Mouse (Mus musculus) adipocyte (in vitro differentiated cells): ENCODE measurements around the gene Gm10053.
"Not testable (repeated sequence)": the region's sequence is repeated elsewhere in the genome, so short reads cannot be mapped to it uniquely, and the experiment has no call there.

Experiments used
- DNase-seq: peaks from one replicate; pipeline ENCODE4 v3.0.0-alpha.2; 2016; ENCODE audit warnings: low spot score

Gene Gm10053

GRCm38 (mm10) chr19:24875129-24875870 lies at the start of gene Gm10053:
Gene Gm10053 (plus strand): TSS chr19:24875686.
- DNase-seq, result not testable (repeated sequence)

DNA sequence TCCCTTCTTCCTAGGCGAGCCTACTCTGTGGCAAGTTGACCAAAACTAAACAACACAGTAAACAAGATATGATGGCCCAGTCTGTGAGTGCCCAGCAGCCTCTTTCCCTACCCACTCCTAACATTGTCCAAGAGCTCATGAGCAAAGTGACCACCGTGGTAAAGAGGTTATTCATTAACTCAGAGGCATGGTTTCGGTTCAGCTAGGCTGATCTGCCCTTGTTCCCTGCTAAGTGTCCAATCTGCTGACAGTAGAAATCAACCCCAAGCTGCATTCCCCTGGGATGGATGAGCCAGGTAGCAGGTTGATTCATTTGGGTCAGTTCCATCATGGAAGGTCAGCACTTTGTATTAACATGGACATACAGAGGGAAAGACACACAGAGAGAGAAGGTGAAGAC lies 33.4 kb upstream of the Gm10053 start:
- DNase-seq, result no peak

DNA sequence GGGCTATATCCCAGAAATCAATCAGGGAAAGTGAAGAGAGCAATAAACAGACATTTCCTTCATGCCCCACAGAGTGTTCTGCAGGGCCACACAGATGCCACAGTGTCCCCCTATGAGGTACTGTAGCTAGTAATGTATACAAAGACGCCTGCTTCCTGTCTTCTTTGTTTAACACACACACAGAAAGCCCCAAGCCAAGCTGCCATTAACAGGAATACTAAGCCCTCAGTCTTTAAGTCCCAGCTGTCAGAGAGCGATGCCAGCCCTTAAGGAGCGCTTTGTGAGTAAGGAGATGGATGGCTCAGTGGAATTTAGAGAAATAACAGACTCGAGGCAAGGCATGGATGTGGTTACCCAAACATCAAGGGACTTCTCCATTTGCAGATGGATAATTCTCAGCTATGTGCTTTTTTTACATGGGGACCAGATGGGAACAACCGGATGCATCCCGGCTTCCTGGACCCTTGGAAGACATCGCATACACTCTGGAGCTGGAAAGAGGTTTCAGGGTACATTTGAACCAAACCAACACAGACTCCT lies 30.4 kb upstream of the Gm10053 start:
- no peak for DNase-seq

DNA sequence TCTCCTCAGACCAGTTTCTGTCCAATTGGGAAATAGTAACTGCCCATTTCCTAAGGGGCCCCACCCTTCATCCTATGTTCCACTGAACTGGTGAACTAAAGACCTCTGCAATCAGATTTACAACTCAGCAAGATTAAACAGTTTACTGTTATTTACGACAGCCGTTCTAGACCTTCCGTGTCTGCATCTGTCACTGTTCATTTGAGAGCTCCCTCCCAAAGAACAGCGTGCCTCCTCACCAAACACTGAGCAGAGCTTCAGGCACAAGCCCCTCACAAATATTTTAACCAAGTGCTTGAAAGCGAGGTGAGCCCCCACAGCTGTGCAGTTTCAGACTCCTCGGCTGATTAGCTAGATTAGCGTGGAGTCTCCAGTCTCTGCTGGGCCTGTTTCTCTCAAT lies 27.1 kb upstream of the Gm10053 start:
- no peak for DNase-seq

DNA sequence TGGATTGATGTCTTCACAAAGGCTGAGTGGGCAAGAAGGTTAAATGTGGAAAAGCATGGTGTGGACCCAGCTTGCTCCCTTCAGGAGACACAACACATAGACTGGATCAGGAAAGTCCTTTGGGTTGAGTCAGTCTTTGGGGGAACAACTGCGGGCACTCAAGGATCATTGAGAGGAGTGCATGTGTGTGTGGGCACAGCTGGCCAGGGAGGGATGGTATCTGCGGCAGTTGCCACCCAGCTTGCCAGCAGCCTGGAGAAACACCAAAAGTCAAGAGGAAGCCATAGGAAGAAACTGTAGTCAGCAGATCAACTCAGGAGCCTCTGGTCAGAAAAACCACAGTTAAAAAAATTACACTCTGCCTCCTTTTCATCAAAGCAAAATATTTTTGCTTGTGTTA lies 26.6 kb upstream of the Gm10053 start:
- DNase-seq, result no peak

DNA sequence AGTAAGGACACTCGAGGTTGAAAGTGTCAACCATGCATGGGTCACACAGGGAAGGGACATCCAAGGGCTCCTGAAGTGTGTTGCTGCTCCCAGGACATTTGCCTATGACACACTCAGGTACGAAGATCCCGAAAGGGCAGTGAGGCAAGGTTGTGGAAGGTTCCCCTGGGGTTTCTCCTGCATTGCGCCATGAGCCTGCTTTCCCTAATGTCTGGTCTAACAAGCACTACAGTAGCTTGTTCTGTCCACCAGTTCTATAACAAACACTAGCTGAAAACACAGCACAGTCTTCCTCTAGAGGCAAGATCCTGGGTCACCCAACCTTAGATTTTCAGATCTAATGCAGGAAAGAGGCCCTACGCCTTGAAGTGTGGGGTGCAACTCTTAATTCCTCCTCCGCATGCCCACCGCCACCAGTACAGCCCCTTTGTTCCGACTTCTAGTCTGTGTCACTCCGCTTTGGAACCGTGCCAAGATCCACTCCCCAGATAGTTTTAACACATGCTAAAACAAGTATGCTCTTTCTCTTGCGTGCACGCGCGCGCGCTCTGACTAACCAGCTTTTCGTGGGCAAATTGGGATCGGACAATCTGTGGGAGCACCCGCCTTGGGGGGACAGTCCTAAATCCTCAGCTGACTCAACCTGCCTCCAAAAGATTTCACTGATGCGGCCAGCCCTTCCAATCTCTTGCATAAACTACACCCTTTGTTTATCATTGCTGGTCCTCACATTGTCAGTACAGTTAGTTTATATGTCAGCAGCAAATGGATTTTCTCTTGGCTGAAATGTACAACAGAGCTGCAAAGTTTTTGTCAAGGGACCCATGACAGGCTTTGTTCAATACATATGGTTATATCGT lies 23.8 kb upstream of the Gm10053 start:
- DNase-seq, result no peak

- DNase-seq, result no peak
Measured at GRCm38 (mm10) chr19:24861276-24861611, 14.2 kb upstream of the Gm10053 start.

GRCm38 (mm10) chr19:24861612-24862451 lies 13.7 kb upstream of the Gm10053 start, which contains the start of gene Pgm5:
Gene Pgm5 (minus strand): TSS chr19:24861855.
- DNase-seq, result no peak

DNA sequence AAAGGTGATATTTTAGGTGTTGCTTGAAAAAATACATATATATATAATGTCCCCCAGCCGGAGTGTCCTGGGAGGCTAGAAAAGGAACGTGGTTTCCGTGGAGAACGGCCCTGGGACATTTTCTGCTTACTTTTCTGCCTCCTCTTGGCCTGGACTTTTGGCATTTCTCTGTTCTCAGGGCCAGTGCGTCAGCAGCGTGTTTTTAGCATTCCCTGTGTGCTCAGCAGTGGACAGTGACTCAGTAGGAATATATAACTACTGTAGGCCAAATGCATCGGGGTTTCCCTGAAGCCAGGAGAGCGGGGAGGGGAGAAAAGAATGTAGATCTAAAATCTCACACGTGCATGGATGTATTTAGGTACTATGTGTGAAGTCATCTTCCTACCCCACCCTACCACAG lies 10.1 kb upstream of the Gm10053 start:
- DNase-seq, result no peak

DNA sequence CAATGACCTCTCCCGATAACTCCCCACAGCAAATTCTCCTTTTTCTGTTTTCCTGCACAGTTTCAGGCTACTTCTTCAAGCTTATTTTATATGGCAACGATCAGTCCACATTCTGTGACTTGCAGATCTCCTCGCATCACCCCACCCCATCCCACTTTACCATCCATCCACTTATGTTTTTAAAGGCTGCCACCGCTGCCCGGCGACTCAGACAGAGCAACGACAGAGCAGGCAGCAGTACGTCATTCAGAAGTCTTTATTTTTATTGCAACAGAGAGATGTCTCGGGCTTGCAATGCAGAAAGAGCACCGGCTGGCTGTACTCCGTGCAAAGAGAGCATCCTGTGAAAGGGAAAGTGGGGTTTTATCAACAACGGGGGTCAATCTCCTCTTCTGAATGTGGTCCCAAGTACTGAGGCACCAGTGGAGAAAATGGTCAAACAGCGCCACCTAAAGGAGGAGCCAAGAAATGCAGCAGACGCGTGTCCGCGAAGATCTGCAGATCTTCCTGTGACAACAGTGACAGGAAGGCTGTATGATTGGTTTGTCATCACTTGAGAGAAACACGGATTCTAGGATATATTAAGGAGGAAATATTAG lies 4.3 kb upstream of the Gm10053 start:
- peak; percentile 65 for DNase-seq

- DNase-seq, result no peak
Measured at GRCm38 (mm10) chr19:24873873-24874272, 1.6 kb upstream of the Gm10053 start.

GRCm38 (mm10) chr19:24881237-24881636 lies 5.8 kb downstream of the Gm10053 start:
- DNase-seq, result no peak

- peak; percentile 75 for DNase-seq
Measured at GRCm38 (mm10) chr19:24885504-24885903, 10.0 kb downstream of the Gm10053 start.

DNA sequence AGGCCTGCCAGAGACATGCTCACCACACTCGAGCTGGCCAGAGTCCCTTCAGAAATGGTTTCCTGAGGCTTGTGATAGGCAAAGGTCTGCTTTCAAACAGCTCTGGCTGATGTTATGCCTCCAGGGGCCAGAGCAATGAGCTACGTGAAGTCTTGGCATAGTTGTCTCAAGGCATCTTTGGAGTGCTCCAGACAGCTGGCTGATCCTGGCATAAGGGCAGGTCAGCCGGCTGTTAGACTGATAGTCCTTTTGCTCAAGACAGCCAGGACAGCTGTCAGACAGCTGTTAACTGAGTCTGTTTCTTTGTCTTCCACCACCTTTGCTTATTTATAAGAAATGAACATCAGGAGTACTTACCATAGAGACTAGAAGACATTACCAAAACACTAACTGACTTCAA lies 11.4 kb downstream of the Gm10053 start:
- no peak for DNase-seq

- no peak for DNase-seq
Measured at GRCm38 (mm10) chr19:24896536-24896935, 21.1 kb downstream of the Gm10053 start.

- no peak for DNase-seq
Measured at GRCm38 (mm10) chr19:24897006-24897895, 21.8 kb downstream of the Gm10053 start.

GRCm38 (mm10) chr19:24897896-24898736 lies 22.6 kb downstream of the Gm10053 start:
- DNase-seq, result no peak

DNA sequence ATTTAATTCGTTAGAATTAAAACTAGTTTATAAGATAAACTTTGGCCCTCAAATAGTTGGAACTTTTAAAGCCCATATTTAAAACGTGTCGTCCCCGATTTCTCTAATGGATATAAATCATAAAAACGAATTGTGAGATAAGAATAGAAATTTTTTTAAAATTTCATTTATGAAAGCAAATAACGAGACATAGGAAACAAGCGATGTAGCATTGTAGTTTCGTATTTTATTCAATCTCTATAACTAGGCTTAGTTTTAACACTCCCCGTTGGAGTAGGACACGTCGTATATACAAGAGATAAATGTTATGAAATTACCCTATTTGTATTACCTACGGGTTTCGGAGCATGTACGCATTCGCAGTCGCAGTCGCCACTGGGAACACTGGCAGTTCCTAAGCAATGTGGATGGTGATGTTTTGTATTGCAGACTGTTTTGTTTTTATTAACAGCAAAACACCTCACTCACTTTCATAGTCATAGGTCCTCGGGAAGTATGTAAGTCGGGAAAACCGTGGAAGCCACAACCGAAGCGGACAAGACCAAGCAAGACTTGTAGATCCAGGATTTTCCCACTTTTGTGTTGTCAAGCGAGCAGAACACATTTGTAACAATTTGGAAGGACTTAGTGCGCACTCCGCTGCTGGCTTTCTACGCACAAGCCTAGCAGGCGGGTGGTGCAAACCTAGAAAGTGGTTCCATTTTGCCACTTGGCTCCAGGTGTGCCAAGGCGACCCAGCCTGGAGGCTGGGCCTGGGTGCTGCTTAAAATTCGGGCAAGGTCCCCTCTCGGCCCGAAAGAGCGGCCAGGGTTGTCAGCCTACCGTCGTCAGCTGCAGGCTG lies 23.5 kb downstream of the Gm10053 start:
- no peak for DNase-seq
